Mouse (Mus musculus) liver, embryonic 14.5 days (tissue): ENCODE measurements around the gene Gm9970. TPM values are rescaled to one million over a fixed set of nuclear protein-coding genes. Genes with fewer than 3 reads are reported as not detected.
A peak's percentile ranks its signal among the peaks of the same experiment; 100 is the strongest.

ENCODE experiments used
- ATAC-seq: fragments of 200-750 bp; cut with Nextera tagmentation; 2 replicates; pipeline ENCODE4 v1.8.0; 2017; ENCODE audit warnings: moderate number of reproducible peaks, mild to moderate bottlenecking, moderate library complexity; ENCODE audit not compliant: insufficient read depth
- DNase-seq, 3 experiments: peaks; one replicate each; pipeline ENCODE4 v3.0.0-alpha.2; 2012 to 2013; ENCODE audit warnings: low read depth in 3 of 3, low spot score in 3 of 3
- H3K27ac ChIP-seq: fragments of 300-500 bp; sonication (generic); 2 replicates; pipeline ENCODE4 v1.5.1; 2014; ENCODE audit warnings: moderate library complexity, mild to moderate bottlenecking, control low read depth, inconsistent platforms
- H3K27me3 ChIP-seq: fragments of 300-500 bp; sonication (generic); 2 replicates; pipeline ENCODE4 v1.6.1; 2014; ENCODE audit warnings: mild to moderate bottlenecking, low read length, moderate library complexity; ENCODE audit not compliant: control insufficient read depth, insufficient read depth
- H3K36me3 ChIP-seq: fragments of 300-500 bp; sonication (generic); replicated peaks from 2 replicates; pipeline ENCODE4 v1.6.1; 2014; ENCODE audit warnings: low read depth; ENCODE audit not compliant: control insufficient read depth, insufficient read depth
- H3K4me1 ChIP-seq, 2 experiments: fragments of 200-500 bp in 1 of 2; fragments of 300-500 bp in 1 of 2; sonication (generic) in 1 of 2; replicated peaks; 2 replicates each; pipeline ENCODE4 v1.6.1; 2012 to 2014; ENCODE audit warnings: antibody characterized with exemption in 1 of 2, inconsistent platforms in 1 of 2, low read length in 1 of 2; ENCODE audit not compliant: control insufficient read depth in 2 of 2, insufficient read depth in 2 of 2
- H3K4me2 ChIP-seq: fragments of 300-500 bp; sonication (generic); 2 replicates; pipeline ENCODE4 v1.6.1; 2014; ENCODE audit warnings: low read depth, mild to moderate bottlenecking, control low read depth, moderate library complexity
- H3K4me3 ChIP-seq, 2 experiments: fragments of 200-500 bp in 1 of 2; fragments of 300-500 bp in 1 of 2; sonication (generic) in 1 of 2; 2 replicates each; pipeline ENCODE4 v1.5.1; 2012 to 2014; ENCODE audit warnings: low read depth in 2 of 2, low read length in 2 of 2, mild to moderate bottlenecking in 2 of 2, control low read depth in 1 of 2, inconsistent platforms in 1 of 2, moderate library complexity in 1 of 2; ENCODE audit not compliant: insufficient read depth in 1 of 2
- H3K9ac ChIP-seq: fragments of 300-500 bp; sonication (generic); replicated peaks from 2 replicates; pipeline ENCODE4 v1.6.1; 2014; ENCODE audit warnings: mild to moderate bottlenecking, control low read depth, moderate library complexity
- H3K9me3 ChIP-seq: fragments of 300-500 bp; sonication (generic); 2 replicates; pipeline ENCODE4 v1.6.1; 2016; ENCODE audit warnings: low read length, mixed read lengths; ENCODE audit not compliant: control insufficient read depth
- CTCF ChIP-seq: IDR thresholded peaks from 2 replicates; pipeline ENCODE4 v1.5.1; 2016; ENCODE audit warnings: antibody characterized with exemption, low read depth, control low read depth
- EP300 ChIP-seq: IDR thresholded peaks from 2 replicates; pipeline ENCODE4 v1.6.1; 2016; ENCODE audit warnings: antibody characterized with exemption, low read depth
- WGBS: fragments of 180-500 bp; shearing (Covaris S2); extraction: QIAGEN DNeasy Blood & Tissue Kit; methylation state at CpG from one replicate; pipeline ENCODE4 v1.1.7; 2014; ENCODE audit not compliant: insufficient replicate concordance; 5-methylcytosine and 5-hydroxymethylcytosine counted together
- polyA plus RNA-seq, 2 experiments: library from polyadenylated mRNA; depleted of rRNA in 1 of 2; stranded (reverse) in 1 of 2; unstranded in 1 of 2; fragments of >200 nt; fragmentation: Nextera tagmentation in 1 of 2; extraction: Ambion mirVana in 1 of 2; gene quantifications; 2 replicates each; pipeline versions ENCODE4 v1.2.1 to v1.2.3; 2012 to 2014

The Gm9970 gene
- polyA plus RNA-seq (2012; rRNA removed) (0.07 TPM in 1 of 2 replicates, not detected in the other), polyA plus RNA-seq (2014; fragmentation: Nextera tagmentation; extraction: Ambion mirVana) (0.19 TPM in 1 of 2 replicates, not detected in the other)

- TF ChIP-seq CTCF: 0 out of 2 replicates have a peak, but pooled peaks have one; percentile 3
- no peak for TF ChIP-seq EP300
- DNase-seq: peak; percentile 89 to 90 (median 90)
Measured at GRCm38 (mm10) chr5:31240637-31241521, at the start of gene Gm9970, which contains the start of gene Nrbp1. TSS of gene Gm9970 (minus strand) at chr5:31241232. TSS of gene Nrbp1 (plus strand) at chr5:31240864.

GRCm38 (mm10) chr5:31289626-31290230, 48.7 kb upstream of the Gm9970 start:
- peaks cover 6 to 16% of the 10 kb centered on the region in 2 experiments for H3K4me1 ChIP-seq
- H3K4me3 ChIP-seq: no peak overlapping the region; a peak in 1 of 4 replicates
- no peak for TF ChIP-seq CTCF
- TF ChIP-seq EP300: no peak
- DNase-seq (no peak), ATAC-seq (no peak)
- H3K27ac ChIP-seq: no peak overlapping the region
- H3K9ac ChIP-seq: no peak overlapping the region
- no peaks in the 10 kb centered on the region for H3K36me3 ChIP-seq
- peaks cover 4% of the 10 kb centered on the region for H3K27me3 ChIP-seq
- peak overlapping the region; percentile 94 for H3K4me2 ChIP-seq
- 35% methylated on average over 3 of the region's 3 CpGs for WGBS
- no peaks in the 10 kb centered on the region for H3K9me3 ChIP-seq

More at GRCm38 (mm10) chr5:31240637-31241521, at the start of gene Gm9970, which contains the start of gene Nrbp1:
- Histone ChIP-seq H3K9ac (peak within 1 kb of the TSS; percentile 84), H3K36me3 (peaks cover 6% of the 10 kb centered on the region), H3K9me3 (no peaks in the 10 kb centered on the region), H3K4me2 (peak within 1 kb of the TSS; percentile 95), H3K27ac (peak within 1 kb of the TSS; percentile 82), H3K4me1 (peaks cover 5 to 11% of the 10 kb centered on the region in 2 experiments), H3K27me3 (no peaks in the 10 kb centered on the region), H3K4me3 (peak within 1 kb of the TSS; percentile 89 to 94)
- peak; percentile 96 for ATAC-seq
- 0% methylated on average over 92 of the region's 103 CpGs for WGBS

DNA sequence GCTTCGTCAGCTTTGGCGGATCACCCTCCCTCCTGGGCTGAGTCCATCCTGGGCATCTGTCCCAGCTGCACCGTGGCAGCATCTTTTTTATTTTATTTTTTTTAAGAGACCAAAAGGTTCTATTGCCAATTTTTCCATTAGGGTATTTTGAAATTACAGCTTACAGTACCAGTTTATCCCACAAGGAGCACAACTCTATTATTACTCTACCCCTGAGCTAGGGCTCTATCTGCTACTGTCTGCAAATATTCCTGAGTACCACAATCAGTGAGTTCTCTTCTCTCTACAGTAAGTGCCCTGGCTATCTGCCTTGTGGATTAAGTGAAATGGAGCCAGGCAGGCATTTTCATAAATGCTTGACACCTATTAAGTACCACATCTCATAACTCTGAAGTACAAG, 47.6 kb upstream of the Gm9970 start:
- Histone ChIP-seq H3K4me1 (peaks cover 6 to 16% of the 10 kb centered on the region in 2 experiments), H3K27ac (no peak overlapping the region), H3K9me3 (no peaks in the 10 kb centered on the region), H3K9ac (no peak overlapping the region), H3K27me3 (no peaks in the 10 kb centered on the region), H3K36me3 (no peaks in the 10 kb centered on the region), H3K4me2 (no peak overlapping the region), H3K4me3 (no peak overlapping the region)
- DNase-seq: no peak
- no peak for ATAC-seq
- WGBS: 62% methylated on average over 3 of the region's 3 CpGs
- no peak for TF ChIP-seq EP300
- no peak for TF ChIP-seq CTCF

- Histone ChIP-seq H3K9ac (no peak overlapping the region), H3K4me2 (no peak overlapping the region), H3K4me1 (peaks cover 6 to 16% of the 10 kb centered on the region in 2 experiments), H3K36me3 (no peaks in the 10 kb centered on the region), H3K27me3 (no peaks in the 10 kb centered on the region), H3K9me3 (no peaks in the 10 kb centered on the region), H3K27ac (no peak overlapping the region), H3K4me3 (no peak overlapping the region)
- TF ChIP-seq CTCF: no peak
- ATAC-seq (no peak), DNase-seq (no peak)
- WGBS: 19% methylated on average over 4 of the region's 4 CpGs
Measured at GRCm38 (mm10) chr5:31288225-31288624, 47.2 kb upstream of the Gm9970 start.
